Mouse (Mus musculus) forebrain, embryonic 14.5 days (tissue): ENCODE results near the gene Clvs2. TPM values are rescaled to one million over a fixed set of nuclear protein-coding genes. Genes with fewer than 3 reads are reported as not detected.

ENCODE experiments used
- ATAC-seq: fragments of 200-750 bp; cut with Nextera tagmentation; 2 replicates; pipeline ENCODE4 v1.8.0; 2017; ENCODE audit warnings: mild to moderate bottlenecking, moderate library complexity
- DNase-seq: peaks from one replicate; pipeline ENCODE4 v3.0.0-alpha.2; 2015; ENCODE audit warnings: low spot score
- H3K27ac ChIP-seq: fragments of 300-500 bp; sonication (generic); 2 replicates; pipeline ENCODE4 v1.5.1; 2014; ENCODE audit warnings: low read depth, mild to moderate bottlenecking, control low read depth, low read length, moderate library complexity
- H3K27me3 ChIP-seq: fragments of 300-500 bp; sonication (generic); replicated peaks from 2 replicates; pipeline ENCODE4 v1.6.1; 2014; ENCODE audit warnings: low read length, control low read depth, mixed read lengths; ENCODE audit not compliant: control insufficient read depth, insufficient read depth
- H3K36me3 ChIP-seq: fragments of 300-500 bp; sonication (generic); 2 replicates; pipeline ENCODE4 v1.6.1; 2014; ENCODE audit warnings: low read length, control low read depth; ENCODE audit not compliant: control insufficient read depth, insufficient read depth
- H3K4me1 ChIP-seq: fragments of 300-500 bp; sonication (generic); 2 replicates; pipeline ENCODE4 v1.6.1; 2014; ENCODE audit warnings: antibody characterized with exemption, low read length, control low read depth; ENCODE audit not compliant: control insufficient read depth, insufficient read depth
- H3K4me2 ChIP-seq: fragments of 300-500 bp; sonication (generic); 2 replicates; pipeline ENCODE4 v1.6.1; 2014; ENCODE audit warnings: mild to moderate bottlenecking, control low read depth, low read length
- H3K4me3 ChIP-seq: fragments of 300-500 bp; sonication (generic); 2 replicates; pipeline ENCODE4 v1.5.1; 2014; ENCODE audit warnings: low read depth, low read length, control low read depth
- H3K9ac ChIP-seq: fragments of 300-500 bp; sonication (generic); 2 replicates; pipeline ENCODE4 v1.6.1; 2014; ENCODE audit warnings: mild to moderate bottlenecking, low read length, control low read depth, moderate library complexity
- H3K9me3 ChIP-seq: fragments of 300-500 bp; sonication (generic); replicated peaks from 2 replicates; pipeline ENCODE4 v1.6.1; 2016; ENCODE audit warnings: low read length, control low read depth, mixed read lengths; ENCODE audit not compliant: control insufficient read depth
- WGBS: fragments of 180-500 bp; shearing (Covaris S2); extraction: QIAGEN DNeasy Blood & Tissue Kit; methylation state at CpG from one replicate; pipeline ENCODE4 v1.1.7; 2014; 5-methylcytosine and 5-hydroxymethylcytosine counted together
- polyA plus RNA-seq: library from polyadenylated mRNA; unstranded; fragments of >200 nt; fragmentation: Nextera tagmentation; extraction: Ambion mirVana; gene quantifications from 2 replicates; pipeline ENCODE4 v1.2.1, GENCODE M21; 2014

The Clvs2 gene
- polyA plus RNA-seq, 1 experiment from 2014 or later = 10.2 TPM

DNA sequence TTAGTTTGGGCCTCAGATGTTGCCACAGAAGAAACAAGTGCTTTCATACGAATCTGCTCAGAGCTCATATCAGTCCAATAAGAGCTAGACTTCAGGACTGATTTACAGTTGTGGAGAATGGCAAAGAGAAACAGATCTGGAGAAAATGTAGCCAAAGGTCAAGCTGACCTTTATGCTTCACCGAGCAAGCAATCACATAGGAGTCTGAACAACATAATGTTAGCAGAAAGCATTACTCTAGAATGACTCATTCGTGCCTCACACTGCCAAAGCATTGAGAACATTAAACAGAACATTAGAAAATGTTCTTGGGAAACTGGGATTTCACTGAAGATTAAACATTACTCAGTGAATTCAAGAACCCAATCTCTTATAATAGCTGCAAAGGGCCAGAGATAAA lies 66.5 kb downstream of the Clvs2 start:
- Histone ChIP-seq H3K9me3 (no peaks in the 10 kb centered on the region), H3K27me3 (no peaks in the 10 kb centered on the region), H3K4me3 (no peak overlapping the region), H3K9ac (no peak overlapping the region), H3K36me3 (no peaks in the 10 kb centered on the region), H3K4me2 (no peak overlapping the region), H3K27ac (no peak overlapping the region), H3K4me1 (no peaks in the 10 kb centered on the region)
- DNase-seq = no peak
- 76% methylated on average over 3 of the region's 3 CpGs for WGBS
- no peak for ATAC-seq

DNA sequence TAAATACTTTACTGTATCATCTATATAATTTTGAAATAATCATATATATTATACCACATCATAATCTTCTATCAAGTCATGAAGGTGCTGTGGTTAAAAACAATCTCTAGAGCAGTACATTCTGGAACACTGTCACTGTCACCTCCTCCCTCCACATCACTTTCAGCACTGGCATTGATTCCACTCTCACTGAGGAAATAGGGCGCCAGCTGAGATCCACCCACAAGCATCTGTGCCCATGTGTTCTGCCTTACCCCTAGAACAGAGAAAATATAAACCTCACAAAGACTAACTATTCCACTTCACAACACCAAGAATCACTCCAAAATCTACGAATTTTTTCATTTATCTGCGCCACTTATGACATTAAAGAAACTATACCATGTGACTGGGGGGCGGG lies 84.2 kb downstream of the Clvs2 start:
- Histone ChIP-seq H3K4me3 (no peak overlapping the region), H3K9me3 (no peaks in the 10 kb centered on the region), H3K36me3 (no peaks in the 10 kb centered on the region), H3K4me2 (no peak overlapping the region), H3K27me3 (no peaks in the 10 kb centered on the region), H3K27ac (no peak overlapping the region), H3K4me1 (no peaks in the 10 kb centered on the region), H3K9ac (no peak overlapping the region)
- no peak for DNase-seq
- 84% methylated on average over 4 of the region's 4 CpGs for WGBS
- ATAC-seq = no peak

Other genes with a start within 250 kb of the Clvs2 start
- not detected in 2 replicates for gene Sult3a2, start 161.9 kb upstream of the Clvs2 start, polyA plus RNA-seq
- gene Sult3a1, start 233.0 kb upstream of the Clvs2 start, polyA plus RNA-seq = not detected in 2 replicates